Mouse (Mus musculus): Measurements from ENCODE around the gene Pkp4.

DNA sequence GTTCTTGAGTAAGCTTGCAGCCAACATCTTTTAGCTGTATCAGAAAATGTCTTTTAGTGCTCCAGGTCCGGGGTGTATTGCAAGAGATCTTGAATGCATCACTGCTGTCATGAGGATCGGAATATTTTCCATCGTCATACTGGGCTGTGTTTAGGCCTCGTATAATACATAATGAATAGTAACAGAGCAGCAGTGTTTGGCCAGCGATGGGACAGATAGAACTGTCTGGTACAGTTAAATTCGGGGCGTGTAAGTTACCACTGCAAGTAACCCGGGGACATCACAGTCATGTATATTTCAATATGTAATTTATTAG is 1.6 kb downstream of the Pkp4 start:
- TF ChIP-seq CTCF (IDR thresholded peaks at IDR 0.05; ENCODE audit: borderline replicate concordance, insufficient read depth, low read depth, low read length): no peak
- no peak for TF ChIP-seq POLR2A (IDR thresholded peaks at IDR 0.05; ENCODE audit: borderline replicate concordance, insufficient read depth, low read length)
